23 mouse cellular contexts compared by ENCODE assay signal in the genomic region with DNA sequence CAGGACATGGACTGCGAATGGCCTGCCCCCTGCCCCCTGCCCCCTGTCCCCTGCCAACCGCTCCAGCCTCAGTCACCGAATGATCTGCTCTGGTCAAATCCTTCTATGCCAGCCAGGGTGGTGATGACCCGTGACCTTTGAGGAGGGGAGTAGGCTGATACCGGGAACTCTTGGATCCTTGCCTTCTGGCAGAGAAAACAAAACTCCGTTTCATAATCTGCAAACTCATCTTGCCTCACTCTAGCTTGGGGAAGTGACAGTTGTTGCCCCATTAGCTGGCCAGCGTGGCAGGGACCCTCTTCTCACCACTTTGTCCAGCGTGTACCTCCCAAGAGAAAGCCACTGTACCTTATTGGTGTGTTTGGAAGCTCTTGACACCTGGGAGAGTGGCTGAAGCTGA. TPM values are rescaled to one million over a fixed set of nuclear protein-coding genes. Genes with fewer than 3 reads are reported as not detected.
DNase-seq lines count a peak whose midpoint lies in the region; ATAC-seq and TF ChIP-seq lines count a peak whose summit lies in the region.
"Had no signal": no experiment of that assay in that cellular context is flagged by ENCODE, and none has a peak within 500 bp of the region (broad histone marks: within the 10 kb centered on the region; RNA-seq: fewer than 3 reads in every experiment).

No protein-coding gene starts in this region.

- peak; percentile 7 for DNase-seq in kidney, postnatal 10 days
- DNase-seq in kidney, postnatal 14 days: no peak
- DNase-seq in lung, adult 18-20 months: peak; percentile 44 to 52
- no peak for DNase-seq in lung, postnatal 10 days
- no peak for DNase-seq in embryo, embryonic 11 days
- DNase-seq: adrenal gland, adult 8-10 months; cerebellum, postnatal 10 days; gastrocnemius, postnatal 14 days; heart, postnatal 14 days; lung, embryonic 14.5 days; retina, postnatal 1 day; right cerebral cortex, postnatal 4 days; thymus, postnatal 36 days had no signal

- no peak overlapping the region for H3K4me3 ChIP-seq in bone marrow macrophage, adult 2 months (ENCODE audit: insufficient read depth, low read length)
- H3K4me3 ChIP-seq: limb, embryonic 10.5 days; midbrain, embryonic 10.5 days; neural tube, embryonic 15.5 days had no signal

- TF ChIP-seq POLR2A in bone marrow macrophage, adult 2 months (IDR thresholded peaks at IDR 0.05; ENCODE audit: borderline replicate concordance, low read depth, low read length): no peak

- H3K27ac ChIP-seq in bone marrow macrophage, adult 2 months (ENCODE audit: insufficient read depth, low read depth, low read length): peak overlapping the region; percentile 74
- H3K27ac ChIP-seq: hindbrain, embryonic 14.5 days; kidney, postnatal 0 days; limb, embryonic 10.5 days; midbrain, embryonic 10.5 days; neural tube, embryonic 15.5 days had no signal

- H3K4me1 ChIP-seq in bone marrow macrophage, adult 2 months (ENCODE audit: control insufficient read depth, insufficient read depth, low read length): peaks cover 36% of the 10 kb centered on the region

- no peak for TF ChIP-seq CTCF in bone marrow macrophage, adult 2 months (IDR thresholded peaks at IDR 0.05; ENCODE audit: low read depth, low read length)

- peak; percentile 42 for ATAC-seq in megakaryocyte progenitor cell, adult 5-6 weeks (replicated peaks; ENCODE audit: poor library complexity)
- ATAC-seq: intestine, embryonic 16.5 days had no signal

RNA-seq across cellular contexts. Expression of a gene that starts 5.9 kb away (rescaled TPM):
- 214 and 223 TPM in 2 replicates for polyA plus RNA-seq in bone marrow macrophage, adult 2 months (2012; ENCODE audit: insufficient read depth, insufficient read length, missing spikeins)
- 378 and 438 TPM in 2 replicates for total RNA-seq in megakaryocyte progenitor cell, adult 5-6 weeks (2015)
- 155 and 224 TPM in 2 replicates for total RNA-seq in megakaryocyte progenitor cell, adult 5-6 weeks (2017)

RNA-seq across cellular contexts. Expression of a gene that starts 10.5 kb away (rescaled TPM):
- not detected in 2 replicates for polyA plus RNA-seq in bone marrow macrophage, adult 2 months (2012; ENCODE audit: insufficient read depth, insufficient read length, missing spikeins)
- not detected in 2 replicates for total RNA-seq in megakaryocyte progenitor cell, adult 5-6 weeks (2015)
- total RNA-seq in megakaryocyte progenitor cell, adult 5-6 weeks (2017): not detected in 2 replicates
- total RNA-seq: gastrocnemius, postnatal 14 days; MEL had no signal

RNA-seq across cellular contexts. Expression of a gene that starts 14.7 kb away (rescaled TPM):
- polyA plus RNA-seq in bone marrow macrophage, adult 2 months (2012; ENCODE audit: insufficient read depth, insufficient read length, missing spikeins): not detected in 2 replicates
- total RNA-seq in megakaryocyte progenitor cell, adult 5-6 weeks (2015): 0.24 and 0.74 TPM in 2 replicates
- total RNA-seq in megakaryocyte progenitor cell, adult 5-6 weeks (2017): 0.30 TPM in 1 of 2 replicates, not detected in the other
- polyA plus RNA-seq: forebrain, embryonic 11.5 days; hindbrain, embryonic 14.5 days; intestine, embryonic 16.5 days; limb, embryonic 10.5 days; lung, embryonic 14.5 days; midbrain, embryonic 10.5 days had no signal

RNA-seq across cellular contexts. Expression of a gene that starts 18.0 kb away (rescaled TPM):
- 164 and 191 TPM in 2 replicates for polyA plus RNA-seq in bone marrow macrophage, adult 2 months (2012; ENCODE audit: insufficient read depth, insufficient read length, missing spikeins)
- 236 and 247 TPM in 2 replicates for total RNA-seq in megakaryocyte progenitor cell, adult 5-6 weeks (2015)
- 256 and 308 TPM in 2 replicates for total RNA-seq in megakaryocyte progenitor cell, adult 5-6 weeks (2017)

RNA-seq across cellular contexts. Expression of a gene that starts 24.4 kb away (rescaled TPM):
- 685 and 784 TPM in 2 replicates for polyA plus RNA-seq in bone marrow macrophage, adult 2 months (2012; ENCODE audit: insufficient read depth, insufficient read length, missing spikeins)
- 5,974 and 6,144 TPM in 2 replicates for total RNA-seq in megakaryocyte progenitor cell, adult 5-6 weeks (2015)
- total RNA-seq in megakaryocyte progenitor cell, adult 5-6 weeks (2017): 1,525 and 1,766 TPM in 2 replicates

Comparison
In these comparisons a context has a peak if more than half of its experiments do, and no peak if none do; other contexts are left out.
1. DNase-seq: peak in kidney, postnatal 10 days (single experiment) and lung, adult 18-20 months (2 of 2); none in kidney, postnatal 14 days (single experiment), lung, postnatal 10 days (single experiment) and embryo, embryonic 11 days (single experiment).